Mouse (Mus musculus) liver, embryonic 14.5 days (tissue): Measurements from ENCODE around the gene Trpc6.

ENCODE experiments used
- CTCF ChIP-seq: IDR thresholded peaks from 2 replicates; pipeline ENCODE4 v1.5.1; 2016; ENCODE audit warnings: antibody characterized with exemption, low read depth, control low read depth
- EP300 ChIP-seq: IDR thresholded peaks from 2 replicates; pipeline ENCODE4 v1.6.1; 2016; ENCODE audit warnings: antibody characterized with exemption, low read depth

- TF ChIP-seq EP300, result no peak
- TF ChIP-seq CTCF, result no peak
These were observed 63.0 kb downstream of the Trpc6 start for GRCm38 (mm10) chr9:8606816-8607491.
